In the genomic region with DNA sequence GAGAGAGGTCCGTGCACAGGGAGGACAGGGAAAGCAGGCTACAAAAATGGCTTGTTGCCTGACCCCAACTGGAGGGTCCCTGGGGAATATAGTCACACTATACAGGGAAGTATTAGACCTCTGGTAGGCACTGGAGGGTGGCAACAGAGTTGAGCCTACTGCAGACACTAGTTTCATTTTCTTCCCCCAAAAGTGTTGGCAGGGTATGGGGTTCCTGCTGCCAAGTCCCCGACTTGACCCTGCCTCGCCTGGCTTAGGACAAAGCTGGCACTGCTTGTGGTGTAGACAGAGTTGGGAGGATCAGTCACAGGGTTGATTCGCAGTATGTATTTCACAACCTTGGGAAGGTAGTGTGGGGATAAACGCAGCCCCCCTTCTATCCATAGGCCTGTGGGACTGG, we compare ENCODE assay signal across 14 mouse cellular contexts.
"Had no signal": no experiment of that assay in that cellular context is flagged by ENCODE, and none has a peak within 500 bp of the region (broad histone marks: within the 10 kb centered on the region; RNA-seq: fewer than 3 reads in every experiment).

No protein-coding gene starts in this region.

- DNase-seq: kidney, adult 9 months; kidney, postnatal 36 days; lung, adult 18-20 months; retina, postnatal 1 day; right cerebral cortex, postnatal 4 days; spleen, adult 18-20 months; thymus, adult 18-20 months; thymus, postnatal 14 days had no signal

- H3K9ac ChIP-seq: limb, embryonic 12.5 days; liver, embryonic 14.5 days; midbrain, embryonic 13.5 days; neural tube, embryonic 15.5 days had no signal

- H3K9me3 ChIP-seq: limb, embryonic 12.5 days; midbrain, embryonic 13.5 days; neural tube, embryonic 15.5 days had no signal

- H3K27me3 ChIP-seq: limb, embryonic 12.5 days; midbrain, embryonic 13.5 days; neural tube, embryonic 15.5 days had no signal

- H3K27ac ChIP-seq: kidney, postnatal 0 days; limb, embryonic 12.5 days; liver, embryonic 14.5 days; midbrain, embryonic 13.5 days; neural tube, embryonic 15.5 days had no signal

- H3K36me3 ChIP-seq: limb, embryonic 12.5 days; midbrain, embryonic 13.5 days; neural tube, embryonic 15.5 days had no signal

- H3K4me1 ChIP-seq: limb, embryonic 12.5 days had no signal

- H3K4me3 ChIP-seq: limb, embryonic 12.5 days; midbrain, embryonic 13.5 days; myocyte; neural tube, embryonic 15.5 days had no signal

- ATAC-seq: midbrain, embryonic 13.5 days had no signal

- H3K4me2 ChIP-seq: limb, embryonic 12.5 days; midbrain, embryonic 13.5 days; neural tube, embryonic 15.5 days had no signal
